Mouse (Mus musculus): ENCODE data around the gene Agxt. TPM values are rescaled to one million over a fixed set of nuclear protein-coding genes. Genes with fewer than 3 reads are reported as not detected.

The Agxt gene
- polyA plus RNA-seq, 1 experiment from 2014 or later: not detected

DNA sequence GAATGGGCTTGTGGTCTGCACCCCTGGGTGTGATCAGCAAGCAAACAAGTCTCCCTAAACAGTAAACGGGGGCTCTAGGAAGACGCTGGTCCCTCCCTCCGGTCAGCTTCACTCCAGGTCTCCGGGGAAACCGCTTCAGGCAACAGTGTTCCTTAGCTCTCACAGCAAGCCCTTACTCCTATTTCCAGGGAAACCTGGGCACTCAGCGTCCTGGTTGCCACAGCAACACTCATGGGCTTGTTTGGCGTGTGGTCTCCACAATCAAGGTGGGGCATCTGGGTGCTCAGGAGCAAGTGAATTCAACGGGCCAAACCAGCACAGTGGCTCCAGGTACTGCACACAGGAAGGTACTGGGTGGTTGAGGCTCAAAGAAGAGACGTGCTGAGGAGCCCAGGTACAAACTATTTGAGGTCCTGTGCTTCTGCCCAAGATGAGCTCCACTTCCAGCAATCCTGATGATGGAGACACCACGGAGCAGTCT lies 33.3 kb downstream of the Agxt start, which contains the start of gene Crocc2:
Gene Crocc2 (plus strand): TSS at position 431 of the 481 bp plus-strand sequence.
- in situ Hi-C loops (cut with MboI; ENCODE audit: low pct_unique_long_range_greater_than_20kb): no loop called here
- POLR2A ChIA-PET: interaction anchor here (0.9 kb wide), 1 partner anchor 180 kb away, joined by 3 read pairs; no protein-coding TSS in a partner anchor
- H3K27me3 ChIP-seq: no peaks in the 10 kb centered on the region
- ATAC-seq: no peak
- DNase-seq (ENCODE audit: low read depth, low spot score): no peak
- TF ChIP-seq CTCF (IDR thresholded peaks at IDR 0.05): no peak
- CTCF ChIA-PET: no interaction called here

GRCm38 (mm10) chr1:93173665-93174064 lies 38.6 kb downstream of the Agxt start:
- no peaks in the 10 kb centered on the region for H3K27me3 ChIP-seq
- no peak for TF ChIP-seq CTCF (IDR thresholded peaks at IDR 0.05)
- in situ Hi-C loops (cut with MboI; ENCODE audit: low pct_unique_long_range_greater_than_20kb): loop anchor here (10.0 kb wide), 1 partner anchor 131 kb away; the partner anchor contains the start of gene Mterf4
- ChIA-PET POLR2A (no interaction called here), CTCF (interaction anchor here (0.7 to 1.8 kb wide), 16 partner anchors 9 to 169 kb away, joined by 3 to 8 read pairs (median 3); partner anchors contain the start of genes Mterf4 and Pask)
- DNase-seq (ENCODE audit: low read depth, low spot score): no peak
- ATAC-seq: peak; percentile 46

DNA sequence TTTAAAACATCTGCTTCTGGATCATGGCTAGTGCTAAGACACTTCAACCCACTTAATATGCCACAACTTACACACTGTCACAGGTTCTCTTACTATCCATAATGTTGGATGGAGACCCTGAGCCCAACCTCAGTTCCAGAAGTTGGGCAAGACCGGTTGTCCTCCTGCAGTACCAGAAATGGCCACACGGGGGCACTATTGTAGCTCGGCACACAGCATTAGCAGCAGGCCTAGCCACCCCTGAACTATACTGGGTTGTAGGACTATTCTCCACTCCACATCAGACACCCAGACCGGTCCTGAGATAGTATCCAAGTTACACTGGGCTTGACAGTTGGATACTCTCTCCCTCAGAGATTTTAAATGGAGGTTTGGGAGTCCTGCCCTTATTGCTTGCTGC lies 39.4 kb downstream of the Agxt start:
- POLR2A ChIA-PET: interaction anchor here (1.6 kb wide), 1 partner anchor 33 kb away, joined by 10 read pairs; no protein-coding TSS in a partner anchor
- CTCF ChIA-PET: interaction anchor here (0.7 to 2.1 kb wide), 18 partner anchors 9 to 169 kb away, joined by 3 to 8 read pairs (median 4); partner anchors contain the start of genes Mterf4 and Pask

DNA sequence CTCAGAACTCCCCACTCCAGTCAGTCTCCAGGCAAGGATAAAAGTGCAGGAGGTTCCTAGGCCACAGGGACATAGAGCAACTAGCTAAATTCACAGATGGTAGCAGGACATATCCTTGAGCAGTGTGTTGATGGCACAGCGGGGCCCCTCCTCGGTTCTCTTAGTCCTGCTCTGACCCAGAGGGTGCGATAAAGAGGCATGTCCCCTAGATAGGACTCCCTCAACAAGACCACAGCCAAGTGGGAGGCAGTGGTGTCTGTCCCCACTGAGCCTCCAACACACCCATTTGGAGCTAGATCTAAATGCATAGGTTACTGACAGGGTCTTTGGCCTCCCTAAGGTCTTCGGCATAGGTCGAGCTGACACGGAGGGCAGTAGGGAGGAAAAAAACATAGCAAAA lies 40.8 kb downstream of the Agxt start:
- ChIA-PET POLR2A (no interaction called here), CTCF (interaction anchor here (0.9 to 2.1 kb wide), 3 partner anchors 47 to 70 kb away, joined by 3 to 7 read pairs (median 3); no protein-coding TSS in a partner anchor)
- in situ Hi-C loops (cut with MboI; ENCODE audit: low pct_unique_long_range_greater_than_20kb): loop anchor here (10.0 kb wide), 1 partner anchor 129 kb away; the partner anchor contains the start of gene Mterf4
- ATAC-seq (no peak), DNase-seq (ENCODE audit: low read depth, low spot score) (no peak)
- H3K27me3 ChIP-seq: no peaks in the 10 kb centered on the region
- no peak for TF ChIP-seq CTCF (IDR thresholded peaks at IDR 0.05)

More for the DNA sequence above, 39.4 kb downstream of the Agxt start:
- TF ChIP-seq CTCF (IDR thresholded peaks at IDR 0.05): no peak
- DNase-seq (ENCODE audit: low read depth, low spot score): no peak
- ATAC-seq: no peak
- in situ Hi-C loops (cut with MboI; ENCODE audit: low pct_unique_long_range_greater_than_20kb): loop anchor here (10.0 kb wide), 1 partner anchor 130 kb away; the partner anchor contains the start of gene Mterf4
- H3K27me3 ChIP-seq: no peaks in the 10 kb centered on the region

- POLR2A ChIA-PET: no interaction called here
- no peak for ATAC-seq
- CTCF ChIA-PET: interaction anchor here (0.9 to 1.0 kb wide), 3 partner anchors 11 to 69 kb away, joined by 3 read pairs; no protein-coding TSS in a partner anchor
- no peak for DNase-seq (ENCODE audit: low read depth, low spot score)
- in situ Hi-C loops (cut with MboI; ENCODE audit: low pct_unique_long_range_greater_than_20kb): loop anchor here (10.0 kb wide), 1 partner anchor 128 kb away; the partner anchor contains the start of gene Mterf4
- H3K27me3 ChIP-seq: no peaks in the 10 kb centered on the region
- TF ChIP-seq CTCF (IDR thresholded peaks at IDR 0.05): no peak
Observed at GRCm38 (mm10) chr1:93176525-93177332, 41.7 kb downstream of the Agxt start.

DNA sequence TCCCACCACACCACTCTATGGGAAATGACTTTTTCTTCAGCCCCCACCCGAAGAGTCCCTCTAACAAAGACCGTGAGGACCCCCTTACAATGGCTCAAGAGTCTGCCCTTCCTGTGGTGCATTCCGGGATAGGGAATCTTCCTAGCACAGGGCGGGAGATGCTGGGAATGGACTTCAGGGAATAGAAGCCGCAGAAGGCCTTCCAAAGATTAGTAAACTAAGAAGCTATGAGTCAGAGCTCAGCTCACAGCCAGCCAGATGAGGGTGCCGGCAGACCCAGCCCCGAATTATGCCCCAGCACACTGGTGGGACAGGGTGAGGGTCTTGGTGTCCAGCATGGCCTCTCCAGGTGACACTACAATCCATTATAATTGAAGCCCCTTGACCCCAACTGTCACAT lies 47.2 kb downstream of the Agxt start:
- no peak for DNase-seq (ENCODE audit: low read depth, low spot score)
- no peak for TF ChIP-seq CTCF (IDR thresholded peaks at IDR 0.05)
- H3K27me3 ChIP-seq: no peaks in the 10 kb centered on the region
- CTCF ChIA-PET: interaction anchor here (1.4 to 2.6 kb wide), 3 partner anchors 8 to 24 kb away, joined by 3 to 6 read pairs (median 5); no protein-coding TSS in a partner anchor
- in situ Hi-C loops (cut with MboI; ENCODE audit: low pct_unique_long_range_greater_than_20kb): no loop called here
- no peak for ATAC-seq
- POLR2A ChIA-PET: interaction anchor here (1.5 kb wide), 1 partner anchor 26 kb away, joined by 4 read pairs; no protein-coding TSS in a partner anchor

DNA sequence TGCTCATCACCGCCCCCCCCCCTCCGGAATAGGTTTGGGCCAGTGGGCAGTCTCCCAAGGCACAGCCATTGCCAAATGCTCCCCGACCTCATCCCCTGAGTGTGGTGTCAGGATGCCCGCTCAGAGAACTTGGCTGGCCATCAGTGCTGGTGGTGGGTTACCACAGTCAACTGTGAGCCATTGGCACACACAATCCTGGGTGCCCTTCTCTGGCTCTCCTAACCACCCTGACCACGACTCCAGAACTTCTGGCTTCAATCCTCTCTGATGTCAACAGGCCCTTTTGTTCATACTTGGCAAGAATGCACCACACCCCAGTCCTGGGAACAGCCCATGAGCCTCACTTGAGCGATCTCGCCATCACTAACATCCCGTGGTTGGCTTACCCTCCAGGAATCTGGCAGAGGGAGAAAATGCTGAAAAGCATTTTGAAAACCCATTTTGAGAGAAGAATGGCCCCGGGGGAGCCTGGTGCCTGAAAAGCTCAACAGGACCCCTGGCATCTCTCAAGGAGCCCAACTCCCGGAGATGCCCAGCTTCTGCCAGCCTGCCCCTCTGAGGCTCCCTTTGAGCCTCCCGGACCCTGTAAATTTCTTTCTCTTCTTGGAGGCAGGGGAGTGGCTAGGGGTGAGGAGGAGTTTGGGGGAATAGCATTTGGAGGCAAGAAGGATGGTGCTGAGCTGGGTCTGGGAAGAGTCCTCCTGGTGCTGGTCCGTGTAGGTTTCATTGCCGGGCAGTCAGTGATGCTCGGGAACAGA lies 49.2 kb downstream of the Agxt start:
- DNase-seq (ENCODE audit: low read depth, low spot score): peak; percentile 68
- POLR2A ChIA-PET: interaction anchor here (1.1 to 1.4 kb wide), 2 partner anchors 24 to 26 kb away, joined by 3 to 4 read pairs; no protein-coding TSS in a partner anchor
- TF ChIP-seq CTCF (IDR thresholded peaks at IDR 0.05): no peak
- in situ Hi-C loops (cut with MboI; ENCODE audit: low pct_unique_long_range_greater_than_20kb): no loop called here
- CTCF ChIA-PET: interaction anchor here (1.1 to 1.3 kb wide), 2 partner anchors 9 to 23 kb away, joined by 3 to 4 read pairs; no protein-coding TSS in a partner anchor
- H3K27me3 ChIP-seq: no peaks in the 10 kb centered on the region
- peak; percentile 68 for ATAC-seq

DNA sequence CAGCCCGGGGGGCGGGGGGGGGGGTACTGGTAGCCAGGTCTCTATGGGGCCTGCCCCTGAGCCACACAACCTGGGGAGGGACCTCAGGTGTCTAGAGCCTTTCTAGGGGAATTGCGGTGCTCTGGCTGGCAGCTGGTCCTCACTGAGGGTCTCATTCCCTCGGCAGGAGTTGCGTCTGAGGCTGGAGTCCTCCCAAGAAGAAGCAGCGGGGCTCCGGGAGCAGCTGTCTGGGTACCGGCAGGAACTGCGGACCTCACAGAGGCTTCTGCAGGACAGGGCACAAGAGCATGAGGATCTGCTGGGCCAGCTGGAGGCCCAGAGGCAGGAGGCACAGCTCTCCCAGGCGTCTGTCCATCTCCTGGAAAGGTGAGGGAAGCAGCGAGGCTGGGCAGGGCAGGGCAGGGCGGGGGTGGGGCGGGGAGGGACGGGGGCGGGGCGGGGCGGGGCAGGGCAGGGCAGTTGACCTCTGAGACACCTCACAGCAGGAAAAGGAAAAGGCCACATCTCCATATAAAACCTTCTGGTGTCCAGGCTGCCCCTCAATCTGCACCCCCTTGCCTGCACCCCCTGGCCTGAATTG lies 55.8 kb downstream of the Agxt start:
- TF ChIP-seq CTCF (IDR thresholded peaks at IDR 0.05): no peak
- no peak for ATAC-seq
- CTCF ChIA-PET: interaction anchor here (1.0 to 1.6 kb wide), 2 partner anchors 13 to 21 kb away, joined by 3 to 6 read pairs; no protein-coding TSS in a partner anchor

DNA sequence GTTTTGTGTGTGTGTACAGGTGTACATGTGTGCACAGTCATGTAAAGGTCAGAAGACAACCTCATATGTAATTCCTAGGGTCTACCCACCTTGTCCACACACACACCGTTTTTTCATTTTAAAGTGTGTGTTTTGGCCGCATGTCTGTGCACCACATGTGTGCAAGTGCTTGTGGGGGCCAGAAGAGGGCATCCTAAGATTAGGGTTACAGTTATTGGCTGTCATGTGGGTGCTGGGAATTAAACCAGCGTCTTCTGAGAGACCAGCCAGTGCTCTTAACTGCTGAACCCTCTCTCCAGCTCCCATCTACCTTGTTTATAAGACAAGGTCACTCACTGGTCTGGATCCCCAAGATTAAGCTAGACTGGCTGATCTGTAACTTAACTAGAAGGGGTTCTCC lies 59.9 kb downstream of the Agxt start:
- TF ChIP-seq CTCF (IDR thresholded peaks at IDR 0.05): no peak
- POLR2A ChIA-PET: no interaction called here
- CTCF ChIA-PET: interaction anchor here (0.9 kb wide), 1 partner anchor 15 kb away, joined by 3 read pairs; no protein-coding TSS in a partner anchor
- H3K27me3 ChIP-seq: no peaks in the 10 kb centered on the region
- in situ Hi-C loops (cut with MboI; ENCODE audit: low pct_unique_long_range_greater_than_20kb): no loop called here
- ATAC-seq (no peak), DNase-seq (ENCODE audit: low read depth, low spot score) (no peak)

More for the DNA sequence above, 55.8 kb downstream of the Agxt start:
- in situ Hi-C loops (cut with MboI; ENCODE audit: low pct_unique_long_range_greater_than_20kb): no loop called here
- POLR2A ChIA-PET: no interaction called here
- H3K27me3 ChIP-seq: no peaks in the 10 kb centered on the region
- no peak for DNase-seq (ENCODE audit: low read depth, low spot score)

Other genes starting within 250 kb of the Agxt start
- 0.45 TPM for gene Ankmy1, start 232.3 kb upstream of the Agxt start, polyA plus RNA-seq (2021)
- 8.9 TPM for gene Dusp28, start 228.3 kb upstream of the Agxt start, polyA plus RNA-seq (2021)
- gene Rnpepl1, start 224.5 kb upstream of the Agxt start, polyA plus RNA-seq (2021): 62.7 TPM
- 37.7 TPM for gene Capn10, start 200.9 kb upstream of the Agxt start, polyA plus RNA-seq (2021)
- gene Gpr35, start 184.4 kb upstream of the Agxt start, polyA plus RNA-seq (2021): not detected
- gene Aqp12, start 128.9 kb upstream of the Agxt start, polyA plus RNA-seq (2021): not detected
- gene Kif1a, start 33.3 kb upstream of the Agxt start, polyA plus RNA-seq (2021): not detected
- not detected for gene 2310007B03Rik, start 25.7 kb downstream of the Agxt start, polyA plus RNA-seq (2021)
- gene Crocc2, start 33.5 kb downstream of the Agxt start, polyA plus RNA-seq (2021): 0.30 TPM
- gene Sned1, start 100.6 kb downstream of the Agxt start, polyA plus RNA-seq (2021): 48.9 TPM
- gene Mterf4, start 170.7 kb downstream of the Agxt start, polyA plus RNA-seq (2021): 34.8 TPM
- gene Ppp1r7, start 207.6 kb downstream of the Agxt start, polyA plus RNA-seq (2021): 50.0 TPM
- 12.0 TPM for gene Pask, start 208.2 kb downstream of the Agxt start, polyA plus RNA-seq (2021)
- gene Ano7, start 238.7 kb downstream of the Agxt start, polyA plus RNA-seq (2021): not detected

Measured in Patski (cell line).